Mouse (Mus musculus) yolk sac, embryonic 10.5 days (tissue): ENCODE measurements around the gene Irf7.
"Not testable (repeated sequence)": the region's sequence is repeated elsewhere in the genome, so short reads cannot be mapped to it uniquely, and the experiment has no call there.

Source experiments
- DNase-seq: peaks from one replicate; pipeline ENCODE4 v3.0.0-alpha.2; 2017; ENCODE audit warnings: low spot score

The Irf7 gene

GRCm38 (mm10) chr7:141275356-141275755, 9.1 kb upstream of the Irf7 start:
- DNase-seq, result no peak

- no peak for DNase-seq
Measured at GRCm38 (mm10) chr7:141270631-141271030, 4.3 kb upstream of the Irf7 start.

DNA sequence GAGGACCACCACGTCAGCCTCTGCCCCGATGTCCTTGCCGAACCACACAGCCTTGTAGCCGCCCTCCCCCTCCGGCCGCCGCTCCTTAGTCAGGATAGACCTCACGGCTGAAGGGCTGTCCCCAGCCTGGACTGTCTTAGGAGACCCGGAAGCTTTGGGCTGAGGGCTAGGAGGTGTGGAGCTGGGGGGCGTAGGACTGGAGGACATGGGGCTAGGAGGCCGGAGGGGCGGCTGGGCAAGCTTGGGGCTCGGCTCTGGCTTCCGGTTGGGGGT, 2.9 kb upstream of the Irf7 start:
- DNase-seq, result no peak

DNA sequence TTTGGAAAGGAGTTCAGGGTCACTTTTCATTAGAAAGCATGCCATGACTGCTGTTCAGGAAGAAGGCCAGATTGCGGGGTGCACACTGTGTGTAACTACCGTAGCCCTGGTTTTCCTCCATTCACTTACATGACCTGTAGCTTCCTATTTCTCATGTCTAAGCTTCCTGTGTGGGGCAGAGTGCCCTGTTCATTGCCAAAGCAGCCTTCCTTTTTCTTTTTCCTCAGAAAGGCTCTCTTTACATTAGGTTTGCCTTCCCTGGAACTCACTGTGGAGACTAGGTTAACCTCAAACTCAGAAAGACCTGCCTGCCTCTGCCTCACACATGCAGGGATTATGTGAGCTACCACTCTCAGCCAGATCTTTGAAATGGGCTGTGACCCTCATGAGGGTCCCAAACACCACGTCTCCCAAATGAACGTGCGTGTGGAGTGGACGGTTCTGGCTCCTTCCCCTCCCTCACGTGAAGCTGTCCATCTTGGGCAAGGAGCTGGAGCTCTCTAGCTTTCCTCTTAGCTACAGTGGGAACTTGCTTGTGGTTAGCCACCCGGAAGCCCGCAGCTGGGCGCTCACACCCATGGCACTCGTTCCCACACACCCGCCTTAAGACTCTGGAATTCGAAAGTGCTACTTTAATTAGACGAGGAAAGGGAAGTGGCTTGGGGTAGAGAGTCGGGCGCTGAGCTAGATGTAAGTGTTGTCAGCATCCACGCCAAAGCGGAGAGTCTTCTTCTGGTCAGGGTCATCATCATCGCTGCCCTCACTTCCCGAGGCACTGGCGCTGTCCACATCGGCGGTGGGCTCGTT, 2.4 kb upstream of the Irf7 start:
- no peak for DNase-seq

- DNase-seq, result no peak
Measured at GRCm38 (mm10) chr7:141265411-141265738, 906 bp downstream of the Irf7 start.

DNA sequence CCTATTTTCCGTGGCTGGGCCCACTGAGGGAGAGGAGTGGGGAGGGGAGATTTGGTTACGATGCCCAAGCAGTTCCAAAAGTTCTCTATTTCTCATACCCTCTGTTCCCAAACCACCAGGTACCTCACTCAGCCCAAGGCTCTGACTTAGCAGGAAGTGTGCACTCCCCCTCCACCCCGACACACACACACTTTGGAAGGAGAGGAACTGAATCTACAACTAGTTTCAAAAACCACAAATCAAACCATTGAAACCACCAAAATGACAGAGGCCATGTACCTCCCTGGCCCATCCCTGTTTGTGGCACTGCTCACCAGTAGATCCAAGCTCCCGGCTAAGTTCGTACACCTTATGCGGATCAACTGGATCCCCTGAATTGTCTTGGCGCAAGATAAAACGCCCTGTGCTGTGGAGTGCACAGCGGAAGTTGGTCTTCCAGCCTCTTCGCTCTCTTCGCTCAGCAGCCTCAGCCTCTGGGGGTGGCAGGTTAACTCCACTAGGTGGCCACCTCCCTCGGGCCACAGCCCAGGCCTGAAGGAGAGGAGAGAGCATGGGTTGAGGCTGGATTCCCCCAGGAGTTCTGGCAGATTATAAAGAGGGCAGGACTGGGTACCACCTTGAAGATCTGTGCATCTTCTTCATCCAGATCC, 1.4 kb downstream of the Irf7 start:
- DNase-seq, result peak; percentile 43

DNA sequence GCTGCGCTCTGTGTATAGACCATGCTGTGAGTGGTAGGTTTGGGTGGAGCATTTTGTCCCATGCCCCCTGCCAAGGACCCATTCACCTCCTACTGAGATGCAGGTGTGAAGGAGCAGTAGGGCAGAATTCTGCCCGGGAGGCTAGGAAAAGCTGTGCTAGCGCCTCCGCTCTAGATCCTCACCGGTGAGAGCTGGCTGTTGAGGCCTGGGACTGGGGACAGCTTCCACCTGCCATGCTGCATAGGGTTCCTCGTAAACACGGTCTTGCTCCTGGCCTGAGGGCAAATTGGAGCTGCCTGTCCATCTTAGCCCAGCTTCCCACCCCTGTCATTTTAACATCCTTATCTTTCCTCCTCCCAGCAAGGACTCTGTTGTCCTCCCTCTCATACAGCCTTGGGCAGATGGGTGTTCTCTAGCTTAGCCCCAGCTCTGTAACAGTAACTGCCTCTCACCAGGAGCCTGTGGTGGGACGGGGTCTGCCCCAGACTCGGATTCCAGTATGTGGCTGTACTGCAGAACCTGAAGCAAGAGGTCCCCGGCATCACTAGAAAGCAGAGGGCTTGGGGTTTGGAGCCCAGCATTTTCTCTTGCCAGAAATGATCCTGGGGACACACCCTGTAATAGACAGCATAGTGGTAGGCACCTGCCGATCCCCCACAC, 2.1 kb downstream of the Irf7 start:
- no peak for DNase-seq

DNA sequence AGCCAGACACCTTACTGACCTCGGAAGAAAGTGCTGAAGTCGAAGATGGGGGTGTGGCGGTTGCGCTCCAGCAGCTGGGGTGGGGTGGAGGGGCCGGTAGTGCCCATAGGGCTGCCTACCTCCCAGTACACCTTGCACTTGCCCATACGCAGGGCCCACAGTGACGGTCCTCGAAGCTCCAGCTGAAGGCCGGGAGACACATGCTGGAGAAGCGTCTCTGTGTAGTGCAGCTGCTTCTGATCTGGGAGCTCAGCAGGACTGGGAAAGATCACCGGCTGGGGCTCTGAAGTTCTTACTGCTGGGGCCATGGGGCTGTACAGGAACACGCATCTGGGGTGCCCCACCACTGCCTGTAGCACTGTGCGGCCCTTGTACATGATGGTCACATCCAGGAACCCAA, 2.6 kb downstream of the Irf7 start:
- DNase-seq, result no peak

DNA sequence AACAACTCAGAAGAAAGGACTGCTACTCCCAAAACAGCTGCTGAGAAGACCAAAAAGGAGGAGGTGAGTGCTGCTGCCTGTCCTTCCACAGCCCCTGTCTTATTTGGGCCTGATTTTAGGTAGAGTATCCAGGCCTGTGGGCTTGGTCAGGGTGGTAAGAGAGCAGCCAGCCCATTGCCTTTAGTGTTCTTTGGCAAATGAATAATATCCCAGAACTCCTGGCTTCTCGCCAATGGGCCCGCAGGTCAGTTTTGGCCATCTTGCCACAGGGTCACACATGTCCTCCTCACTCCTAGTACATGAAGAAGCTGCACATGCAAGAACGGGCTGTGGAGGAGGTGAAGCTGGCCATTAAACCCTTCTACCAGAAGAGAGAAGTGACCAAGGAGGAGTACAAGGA, 4.8 kb downstream of the Irf7 start:
- no peak for DNase-seq

GRCm38 (mm10) chr7:141256159-141256558, 10.1 kb downstream of the Irf7 start:
- DNase-seq, result no peak

GRCm38 (mm10) chr7:141250486-141250885, 15.8 kb downstream of the Irf7 start:
- not testable (repeated sequence) for DNase-seq

DNA sequence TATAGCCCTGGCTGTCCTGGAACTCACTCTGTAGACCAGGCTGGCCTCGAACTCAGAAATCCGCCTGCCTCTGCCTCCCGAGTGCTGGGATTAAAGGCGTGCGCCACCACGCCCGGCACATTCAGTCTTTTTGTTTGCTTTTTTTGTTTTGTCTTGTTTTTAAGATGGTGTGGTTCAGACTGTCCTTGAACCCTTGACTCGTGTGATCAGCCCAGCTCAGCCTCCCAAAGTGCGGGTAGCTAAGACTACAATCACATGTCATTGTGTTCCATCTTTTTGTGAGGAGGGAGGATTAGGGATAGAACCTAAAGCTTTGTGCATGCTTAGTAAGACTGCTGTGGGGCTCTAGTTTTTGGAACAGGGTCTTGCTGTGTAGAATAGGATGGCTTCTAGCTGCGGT, 34.7 kb downstream of the Irf7 start:
- no peak for DNase-seq

DNA sequence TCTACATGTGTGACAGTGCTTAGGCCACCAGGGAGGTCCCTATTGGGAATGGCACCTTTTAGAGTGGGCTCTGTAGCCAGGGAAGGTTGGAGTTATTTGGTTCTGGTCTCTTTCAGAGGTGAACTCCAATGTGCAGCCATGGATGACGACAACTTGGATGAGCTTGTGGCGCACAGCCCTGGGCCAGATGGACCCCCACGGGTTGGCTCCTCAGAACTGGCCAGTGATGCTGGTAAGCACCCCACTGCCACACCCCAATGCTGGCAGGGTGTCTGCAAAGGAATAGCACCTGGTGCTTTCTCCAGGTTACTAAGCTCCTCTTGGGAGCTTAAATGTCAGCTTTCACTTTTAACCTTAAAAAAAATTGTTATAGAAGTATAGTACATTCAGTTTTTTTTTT, 35.2 kb downstream of the Irf7 start:
- DNase-seq, result no peak

- no peak for DNase-seq
Measured at GRCm38 (mm10) chr7:141230570-141230969, 35.7 kb downstream of the Irf7 start.

DNA sequence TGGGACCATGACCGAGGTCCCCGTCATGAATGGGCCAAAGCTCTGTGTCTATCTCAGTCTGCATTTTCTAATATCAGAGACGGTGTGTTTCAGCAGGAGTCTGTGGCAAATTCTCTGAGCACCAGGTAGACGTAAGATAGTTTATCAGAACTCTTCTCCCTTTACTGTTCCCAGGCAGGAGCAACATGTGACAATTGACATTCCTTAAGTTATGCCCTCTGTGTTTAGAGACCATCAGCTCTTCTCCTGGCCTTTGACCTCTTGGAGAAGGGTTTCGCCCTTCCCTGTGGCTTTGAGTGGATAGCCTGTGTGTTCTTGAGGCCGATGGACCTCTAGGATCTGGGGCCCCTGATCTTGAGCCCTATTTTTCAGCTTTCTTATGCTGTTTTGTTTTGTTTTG, 36.6 kb downstream of the Irf7 start:
- DNase-seq, result peak; percentile 64

DNA sequence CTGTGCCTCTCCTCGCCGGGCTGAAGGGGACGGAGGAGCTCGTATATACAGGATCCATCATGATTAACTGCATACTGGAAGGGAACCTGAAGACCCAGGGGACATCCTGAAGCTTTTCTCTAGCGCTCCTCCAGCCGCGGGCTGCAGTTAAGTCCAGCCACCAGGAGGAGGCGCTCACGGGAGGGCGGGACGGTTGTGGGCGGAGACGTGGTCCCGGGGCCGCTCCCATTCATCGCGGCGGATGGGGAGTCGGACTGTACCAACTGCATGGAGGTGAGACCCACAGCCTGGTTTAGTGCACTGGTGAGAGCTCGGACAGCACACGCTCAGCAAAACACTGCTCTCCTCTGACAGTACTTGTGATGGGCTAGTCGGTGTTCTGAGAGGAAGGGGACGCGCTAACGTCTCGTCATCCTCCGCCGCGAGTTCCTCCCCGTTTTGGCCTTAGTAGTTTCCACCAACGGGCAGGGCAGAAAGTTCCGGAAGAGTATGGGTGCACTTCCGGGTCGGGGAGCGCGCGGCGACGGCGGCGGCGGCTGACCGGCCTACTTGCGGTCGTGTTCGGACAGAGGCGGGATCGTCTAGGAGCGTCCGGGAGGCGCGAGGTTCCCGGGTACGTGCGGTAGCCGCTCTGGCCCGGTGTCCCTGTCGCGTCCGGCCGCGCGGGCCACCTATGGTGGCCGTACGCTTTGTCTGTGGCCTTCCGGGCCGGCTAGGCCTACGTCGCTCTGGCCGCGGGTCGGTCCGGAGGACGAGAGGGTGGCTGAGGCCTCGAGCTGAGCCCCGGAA, 37.8 kb downstream of the Irf7 start, which contains the start of gene Phrf1:
Phrf1 (plus strand) TSS at position 506 of the 789 bp plus-strand sequence.
- DNase-seq, result peak; percentile 89

- no peak for DNase-seq
Measured at GRCm38 (mm10) chr7:141227796-141228195, 38.5 kb downstream of the Irf7 start.

GRCm38 (mm10) chr7:141226535-141226934, 39.7 kb downstream of the Irf7 start:
- DNase-seq, result no peak

GRCm38 (mm10) chr7:141222696-141223215, 43.5 kb downstream of the Irf7 start:
- DNase-seq, result no peak

DNA sequence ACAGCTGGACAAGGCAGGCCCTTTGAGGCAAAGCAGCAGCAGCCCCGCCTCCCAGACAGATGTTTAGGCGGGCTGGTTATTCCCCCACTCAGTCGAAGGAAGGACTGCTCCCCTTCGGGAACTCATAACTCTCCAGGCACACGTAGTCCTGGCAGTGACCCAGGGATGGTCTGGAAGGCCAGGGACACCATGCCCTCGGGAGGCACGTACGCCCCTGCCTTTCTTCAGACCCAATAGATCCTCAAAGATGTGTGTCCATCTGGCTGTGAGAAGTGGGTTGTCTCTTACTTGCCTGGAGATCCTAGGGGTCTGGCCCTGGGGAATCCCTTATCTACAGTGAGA, 44.2 kb downstream of the Irf7 start:
- peak; percentile 35 for DNase-seq

DNA sequence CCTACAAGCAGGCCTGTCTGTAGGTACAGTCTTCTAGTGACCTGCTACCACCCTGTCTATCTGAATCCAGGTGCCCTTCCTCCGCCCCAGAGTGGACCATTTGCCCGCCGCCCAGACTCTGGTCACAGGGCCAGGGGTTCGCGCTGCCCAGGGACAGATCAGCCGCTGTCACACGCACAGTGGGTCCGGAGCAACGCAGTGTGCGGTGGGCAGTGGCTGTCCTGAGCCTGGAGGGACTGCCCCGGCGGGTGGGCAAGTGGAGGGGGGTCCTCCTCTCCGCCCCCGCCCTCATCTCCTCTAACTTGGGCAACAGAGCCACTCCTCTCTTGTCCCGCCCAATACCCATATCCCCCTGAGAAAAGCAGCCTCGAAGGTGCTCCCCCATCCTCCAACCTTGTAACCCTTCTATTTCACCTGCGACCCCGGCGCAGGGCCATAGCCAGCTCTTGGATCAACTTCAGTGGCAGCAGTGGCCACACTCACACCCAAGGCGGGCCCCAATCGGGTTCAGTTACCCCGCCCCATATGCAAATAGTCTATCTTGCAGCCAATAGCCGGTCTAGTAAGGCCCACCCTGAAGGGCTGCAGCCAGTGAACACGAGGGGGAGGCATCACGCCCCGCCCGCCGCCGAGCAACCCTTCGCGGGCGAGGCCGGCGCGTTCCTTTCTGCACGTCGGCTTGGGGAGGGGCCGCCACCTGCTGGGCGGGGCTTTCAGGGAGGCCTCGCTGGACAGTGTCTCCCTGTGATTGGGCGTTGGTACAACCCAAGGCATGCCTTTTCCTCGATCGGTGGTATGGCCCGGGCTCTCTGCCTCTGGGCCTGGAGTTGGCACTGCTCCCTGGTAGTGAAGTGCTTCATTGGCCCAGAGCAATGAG, 44.8 kb downstream of the Irf7 start:
- peak; percentile 99 for DNase-seq

DNA sequence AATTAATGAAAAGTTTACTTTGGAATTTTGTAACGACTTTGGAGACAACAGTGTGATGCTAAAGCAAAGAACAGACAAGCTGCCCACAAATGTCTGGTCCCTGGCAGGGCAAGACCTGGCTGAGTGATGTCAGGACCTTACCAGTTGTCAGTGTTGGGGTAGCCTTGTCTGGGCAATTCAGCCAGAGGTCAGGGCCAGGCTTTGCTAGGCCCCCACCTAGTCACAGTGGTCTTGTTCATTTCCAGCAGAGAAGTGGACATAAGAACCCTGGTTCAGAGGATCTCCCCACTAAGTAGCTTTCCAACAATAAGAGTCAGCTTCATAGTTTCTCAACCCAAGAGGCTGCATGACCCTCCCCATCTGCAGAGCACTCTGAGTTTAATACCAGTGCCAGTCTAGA, 45.9 kb downstream of the Irf7 start:
- no peak for DNase-seq
